Mouse (Mus musculus): Measurements from ENCODE around the gene Lgi4.

Lgi4 gene

GRCm38 (mm10) chr7:31051321-31052021 lies 7.7 kb upstream of the Lgi4 start, which contains the start of gene Fxyd7:
TSS of gene Fxyd7 (minus strand) at chr7:31051467.
- DNase-seq (ENCODE audit: low spot score in 2 of 2) = no peak

- DNase-seq (ENCODE audit: low spot score in 2 of 2) = no peak
These were observed 6.9 kb upstream of the Lgi4 start for GRCm38 (mm10) chr7:31052251-31052635.

GRCm38 (mm10) chr7:31052636-31053434 lies 6.3 kb upstream of the Lgi4 start:
- DNase-seq (ENCODE audit: low spot score in 2 of 2) = peak; percentile 77 to 80

DNA sequence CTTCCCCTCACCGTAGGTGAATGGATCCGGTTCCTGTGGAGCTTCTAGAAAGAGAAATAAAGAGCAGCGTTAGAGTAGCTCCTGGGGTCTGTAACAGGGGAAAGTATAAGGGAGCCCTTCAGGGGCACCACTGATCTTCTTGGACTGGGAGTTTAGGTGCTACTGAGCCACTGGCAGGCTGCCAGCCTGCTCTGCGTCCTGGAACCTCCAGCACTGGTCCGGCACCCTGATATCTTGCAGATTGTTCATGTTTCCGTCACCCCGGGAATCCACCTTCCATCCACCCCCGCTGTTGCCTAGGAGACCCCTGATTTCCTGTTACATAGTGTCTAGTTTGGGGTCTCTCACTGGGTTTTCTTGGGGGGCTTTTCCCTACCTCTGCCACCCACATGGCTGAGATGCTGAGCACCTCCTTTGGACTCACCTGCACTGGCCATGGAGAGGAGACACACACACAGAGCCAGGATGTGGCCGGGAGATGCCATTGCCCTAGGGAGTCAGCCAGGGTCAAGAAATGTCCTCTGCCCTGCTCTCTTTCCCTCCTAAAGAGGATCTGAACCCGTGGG lies 5.2 kb upstream of the Lgi4 start:
- no peak for DNase-seq (ENCODE audit: low spot score in 2 of 2)

- no peak for DNase-seq (ENCODE audit: low spot score in 2 of 2)
These were observed 4.4 kb upstream of the Lgi4 start for GRCm38 (mm10) chr7:31054661-31055320.

GRCm38 (mm10) chr7:31055354-31055824 lies 3.8 kb upstream of the Lgi4 start:
- DNase-seq (ENCODE audit: low spot score in 2 of 2) = no peak

GRCm38 (mm10) chr7:31055883-31056282 lies 3.3 kb upstream of the Lgi4 start:
- DNase-seq (ENCODE audit: low spot score in 2 of 2) = no peak

DNA sequence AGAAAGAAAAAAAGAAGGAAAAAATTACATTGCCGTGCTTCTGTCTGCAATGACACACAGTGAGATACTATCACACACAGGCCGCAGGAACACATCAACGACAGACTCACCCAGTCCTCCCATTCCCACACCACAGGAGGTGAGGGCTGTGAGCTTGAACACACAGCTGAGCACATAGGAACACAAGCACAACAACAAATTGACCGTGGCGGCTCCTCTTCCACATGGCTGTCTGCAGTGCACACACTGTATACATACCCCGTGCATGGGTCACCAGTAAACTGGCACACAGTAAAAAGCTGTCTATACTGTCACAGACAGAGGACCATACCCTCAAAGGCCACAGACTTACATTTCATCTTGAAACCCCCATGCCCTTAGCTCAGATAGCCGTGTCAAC lies 2.7 kb upstream of the Lgi4 start:
- DNase-seq (ENCODE audit: low spot score in 2 of 2) = no peak

DNA sequence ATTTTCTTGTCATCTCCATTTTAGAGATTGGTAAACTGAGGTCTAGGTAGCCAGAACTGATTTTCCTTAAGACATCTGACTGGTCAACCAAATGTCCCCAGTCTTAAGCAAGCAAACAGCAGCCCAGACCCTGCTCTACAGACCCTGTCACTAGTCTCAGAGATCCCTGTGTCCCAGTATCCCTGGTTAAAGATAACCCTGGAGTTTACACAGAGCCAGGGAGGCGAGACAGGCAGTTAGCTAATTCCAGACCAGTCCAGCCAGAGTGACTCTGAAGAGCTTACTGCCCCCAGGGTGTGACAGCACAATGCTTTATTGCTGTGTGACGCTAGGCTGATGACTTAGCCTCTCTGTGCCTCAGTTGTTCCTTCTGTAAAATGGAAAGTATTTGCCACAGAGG lies 2.1 kb upstream of the Lgi4 start, which contains the start of gene Fxyd1:
Fxyd1 (minus strand) TSS at position 129 of the 400 bp plus-strand sequence.
- DNase-seq (ENCODE audit: low spot score in 2 of 2) = no peak

- no peak for DNase-seq (ENCODE audit: low spot score in 2 of 2)
These were observed 1.4 kb upstream of the Lgi4 start for GRCm38 (mm10) chr7:31057730-31058129.

- no peak for DNase-seq (ENCODE audit: low spot score in 2 of 2)
These were observed 931 bp upstream of the Lgi4 start for GRCm38 (mm10) chr7:31058211-31058610.

GRCm38 (mm10) chr7:31059919-31060620 lies 928 bp downstream of the Lgi4 start:
- DNase-seq (ENCODE audit: low spot score in 2 of 2) = no peak

DNA sequence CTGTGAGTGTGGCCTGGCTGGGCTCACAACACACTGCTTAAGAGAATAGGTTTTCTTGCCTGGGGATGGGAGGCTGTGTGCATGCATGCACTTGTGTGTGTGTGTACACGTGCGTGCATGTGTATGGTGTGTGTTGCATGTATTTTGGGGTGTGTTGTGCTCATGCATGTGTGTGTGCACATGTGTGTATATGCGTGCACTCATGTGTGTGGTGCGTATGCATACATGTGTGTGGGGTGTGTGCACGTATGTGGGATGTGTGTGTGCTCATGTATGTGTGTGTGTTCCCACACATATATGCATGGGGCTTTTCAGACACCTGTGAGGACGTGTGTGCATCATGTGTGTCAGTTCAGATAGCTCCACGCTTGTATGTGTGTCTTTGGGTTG lies 1.5 kb downstream of the Lgi4 start:
- no peak for DNase-seq (ENCODE audit: low spot score in 2 of 2)

DNA sequence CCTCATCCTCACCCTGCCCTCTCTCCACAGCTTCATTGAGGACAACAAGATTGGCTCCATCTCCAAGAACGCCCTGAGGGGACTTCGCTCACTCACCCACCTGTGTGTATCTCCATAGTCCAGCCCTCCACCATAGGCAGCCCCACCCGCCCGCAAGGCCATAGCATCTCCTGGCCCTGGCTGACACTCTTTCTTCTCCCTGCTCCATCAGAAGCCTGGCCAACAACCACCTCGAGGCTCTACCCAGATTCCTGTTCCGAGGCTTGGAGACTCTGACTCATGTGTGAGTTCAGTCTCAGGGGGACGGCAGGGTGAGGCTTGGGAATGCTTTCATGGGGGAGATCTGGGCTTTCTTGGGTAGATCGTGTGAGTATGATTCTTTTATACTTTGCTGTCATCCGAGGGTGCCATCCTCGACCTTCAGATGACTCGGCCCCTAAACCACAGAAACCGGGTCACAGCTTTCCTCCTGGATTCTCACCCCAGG lies 4.0 kb downstream of the Lgi4 start:
- no peak for DNase-seq (ENCODE audit: low spot score in 2 of 2)

DNA sequence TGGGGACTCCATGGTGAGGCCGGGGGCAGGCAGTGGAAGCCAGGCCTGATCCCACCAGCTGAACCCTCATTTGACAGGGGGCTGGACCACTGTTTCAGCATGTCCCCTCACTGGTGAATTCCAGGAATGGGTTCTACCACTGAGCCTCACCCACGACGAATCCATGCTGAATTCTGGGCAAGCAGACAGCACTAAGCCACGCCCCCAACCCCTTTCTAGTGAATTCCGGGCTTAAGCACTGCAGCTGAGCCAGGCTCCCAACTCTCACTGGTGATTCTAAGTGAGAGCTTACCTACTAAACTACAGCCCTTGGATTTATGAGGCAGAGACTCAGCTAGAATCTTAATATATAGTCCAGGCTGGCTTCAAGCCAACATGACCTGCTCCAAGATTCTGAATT lies 8.7 kb downstream of the Lgi4 start:
- DNase-seq (ENCODE audit: low spot score in 2 of 2) = no peak

DNA sequence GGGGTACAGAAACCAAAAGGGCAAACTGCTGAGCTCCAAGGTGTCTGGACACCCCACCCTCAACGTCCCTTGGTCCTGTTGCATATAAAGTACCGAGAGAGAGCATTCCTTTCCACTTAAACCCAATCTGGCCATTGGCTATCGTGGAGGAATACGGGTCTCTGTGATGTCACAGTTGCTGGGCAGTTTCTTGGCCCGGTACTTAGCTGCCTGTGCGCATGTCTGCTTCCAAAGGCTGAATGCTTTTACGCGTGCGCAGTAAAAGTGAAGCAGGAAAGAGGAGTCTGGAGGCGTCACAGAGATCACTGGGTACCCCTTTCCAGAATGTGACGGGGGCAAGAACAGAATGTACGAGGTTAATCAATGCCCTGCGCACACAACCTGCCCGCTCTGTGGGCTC lies 10.3 kb downstream of the Lgi4 start:
- DNase-seq (ENCODE audit: low spot score in 2 of 2) = no peak

- DNase-seq (ENCODE audit: low spot score in 2 of 2) = no peak
These were observed 11.2 kb downstream of the Lgi4 start for GRCm38 (mm10) chr7:31070324-31070723.

DNA sequence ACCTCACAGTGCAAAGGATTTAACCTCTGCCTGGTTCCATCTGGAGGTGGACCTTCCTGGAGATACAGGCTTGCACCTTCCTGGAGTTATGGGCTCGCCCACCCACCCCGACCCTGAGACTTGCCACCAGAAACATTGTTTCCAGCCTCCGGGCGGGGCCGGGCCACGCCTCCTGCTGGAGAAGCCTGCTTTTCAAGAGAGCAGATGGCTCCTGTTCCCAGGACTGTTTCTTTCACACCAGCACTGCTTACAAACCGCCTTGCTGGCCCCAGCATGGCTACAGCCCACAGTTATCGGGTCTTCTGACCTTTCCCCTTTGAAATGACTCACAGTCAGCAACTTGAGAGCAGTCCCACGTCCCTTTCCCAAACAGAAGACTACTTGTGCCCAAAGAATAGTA lies 13.2 kb downstream of the Lgi4 start:
- no peak for DNase-seq (ENCODE audit: low spot score in 2 of 2)

- DNase-seq (ENCODE audit: low spot score in 2 of 2) = no peak
These were observed 14.4 kb downstream of the Lgi4 start for GRCm38 (mm10) chr7:31073546-31073945.

DNA sequence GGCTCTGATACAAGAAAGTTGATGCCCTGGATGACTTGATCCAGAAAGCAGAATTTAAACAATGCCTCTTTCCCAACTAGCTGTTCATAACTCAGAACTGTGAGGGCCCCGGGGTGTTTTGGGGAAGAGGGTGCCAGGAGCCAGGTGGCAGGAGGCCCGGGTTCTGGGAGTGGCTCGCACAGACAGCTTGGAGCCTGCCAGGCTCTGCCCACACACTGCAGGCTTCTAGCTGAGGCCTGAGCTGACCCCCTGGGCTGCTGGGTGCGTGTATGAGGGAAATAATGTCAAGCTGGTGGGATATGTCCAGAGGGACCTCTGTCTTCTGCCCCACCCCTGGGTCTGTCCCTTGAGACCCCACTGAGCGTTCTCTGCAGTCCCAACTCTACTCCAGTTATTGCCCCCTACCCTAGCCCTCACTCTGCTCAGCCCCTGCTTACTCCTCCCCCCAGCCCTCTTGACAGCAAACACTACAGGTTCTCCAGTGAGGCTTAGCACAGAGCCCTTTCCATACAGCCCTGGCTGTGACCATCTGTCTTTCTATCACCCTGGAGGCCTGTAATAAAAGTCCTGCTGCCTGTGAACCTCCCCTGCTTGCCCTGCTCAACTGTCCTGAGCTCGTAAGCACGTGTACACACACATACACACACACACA lies 15.0 kb downstream of the Lgi4 start:
- DNase-seq (ENCODE audit: low spot score in 2 of 2) = no peak

- DNase-seq (ENCODE audit: low spot score in 2 of 2) = no peak
These were observed 15.5 kb downstream of the Lgi4 start for GRCm38 (mm10) chr7:31074713-31075069.
